Mouse (Mus musculus): ENCODE measurements around the gene Prkg1.

GRCm38 (mm10) chr19:31329893-31330292 is 434.9 kb downstream of the Prkg1 start:
- no peak for TF ChIP-seq POLR2AphosphoS2 (IDR thresholded peaks at IDR 0.05; ENCODE audit: low read length)
- no peak for TF ChIP-seq CTCF (IDR thresholded peaks at IDR 0.05 in 2 of 3, conservative IDR thresholded peaks at IDR 0.05 in 1 of 3; ENCODE audit: control insufficient read depth in 1 of 3, insufficient read depth in 1 of 3, low read depth in 2 of 3, low read length in 3 of 3, poor library complexity in 1 of 3, severe bottlenecking in 1 of 3)
- TF ChIP-seq EP300 (IDR thresholded peaks at IDR 0.05; ENCODE audit: low read depth in 1 of 2, low read length in 2 of 2), result no peak
- no peak for TF ChIP-seq ZKSCAN1 (IDR thresholded peaks at IDR 0.05; ENCODE audit: low read depth, low read length)
- TF ChIP-seq POLR2A (IDR thresholded peaks at IDR 0.05; ENCODE audit: control insufficient read depth in 1 of 2, insufficient read depth in 1 of 2, low read depth in 1 of 2, low read length in 2 of 2, poor library complexity in 1 of 2), result no peak
- TF ChIP-seq MAFK (IDR thresholded peaks at IDR 0.05; ENCODE audit: borderline replicate concordance, low read depth, low read length), result no peak

Data from MEL (cell line).